Mouse (Mus musculus): ENCODE results near the gene Gmfb.
"Not testable (repeated sequence)": the region's sequence is repeated elsewhere in the genome, so short reads cannot be mapped to it uniquely, and the experiment has no call there.

Gmfb gene

GRCm38 (mm10) chr14:46821873-46822716 is at the start of gene Gmfb:
TSS of gene Gmfb (minus strand) at chr14:46822242.
- DNase-seq (ENCODE audit: low read depth, low spot score): peak; percentile 89

DNA sequence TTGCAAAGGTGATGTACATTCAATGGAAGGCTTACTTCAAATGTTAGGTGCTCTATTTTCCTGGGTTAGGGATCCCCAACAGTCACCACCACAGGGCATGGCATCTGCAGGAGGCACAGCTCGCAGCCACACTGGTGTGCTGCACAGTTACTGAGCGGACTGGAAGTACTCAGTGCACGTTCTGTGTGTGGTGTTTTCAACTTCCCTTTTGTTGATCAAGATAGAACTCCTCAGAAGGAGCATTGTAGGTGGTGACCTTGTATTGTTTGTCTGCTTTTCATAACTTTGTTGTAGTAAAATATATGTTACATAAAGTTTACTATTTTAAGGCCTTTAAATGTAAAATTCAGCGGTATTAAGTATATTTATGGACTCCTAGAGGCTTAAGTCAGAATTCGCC is 40.9 kb upstream of the Gmfb start:
- DNase-seq (ENCODE audit: low read depth, low spot score): no peak

- DNase-seq (ENCODE audit: low read depth, low spot score): no peak
Measured at GRCm38 (mm10) chr14:46853677-46854076, 31.6 kb upstream of the Gmfb start.

DNA sequence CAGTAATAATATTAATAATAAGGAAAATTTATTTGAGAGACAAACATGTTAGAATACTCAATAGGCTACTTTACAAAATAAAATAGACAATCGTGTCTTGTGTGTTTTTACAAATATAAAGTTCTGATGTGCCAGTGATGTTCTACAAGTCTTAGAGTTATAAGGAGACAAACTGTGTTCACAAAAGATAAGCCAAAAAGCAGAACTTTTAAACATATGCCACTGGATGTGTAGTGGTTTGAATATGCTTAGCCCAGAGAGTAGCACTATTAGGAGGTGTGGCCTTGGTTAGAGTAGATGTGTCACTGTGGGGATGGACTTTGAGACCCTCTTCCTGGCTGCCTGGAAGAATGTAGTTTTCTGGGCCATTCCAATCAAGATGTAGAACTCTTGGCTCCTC is 27.7 kb upstream of the Gmfb start:
- DNase-seq (ENCODE audit: low read depth, low spot score): no peak

- DNase-seq (ENCODE audit: low read depth, low spot score): no peak
Measured at GRCm38 (mm10) chr14:46848736-46849135, 26.7 kb upstream of the Gmfb start.

DNA sequence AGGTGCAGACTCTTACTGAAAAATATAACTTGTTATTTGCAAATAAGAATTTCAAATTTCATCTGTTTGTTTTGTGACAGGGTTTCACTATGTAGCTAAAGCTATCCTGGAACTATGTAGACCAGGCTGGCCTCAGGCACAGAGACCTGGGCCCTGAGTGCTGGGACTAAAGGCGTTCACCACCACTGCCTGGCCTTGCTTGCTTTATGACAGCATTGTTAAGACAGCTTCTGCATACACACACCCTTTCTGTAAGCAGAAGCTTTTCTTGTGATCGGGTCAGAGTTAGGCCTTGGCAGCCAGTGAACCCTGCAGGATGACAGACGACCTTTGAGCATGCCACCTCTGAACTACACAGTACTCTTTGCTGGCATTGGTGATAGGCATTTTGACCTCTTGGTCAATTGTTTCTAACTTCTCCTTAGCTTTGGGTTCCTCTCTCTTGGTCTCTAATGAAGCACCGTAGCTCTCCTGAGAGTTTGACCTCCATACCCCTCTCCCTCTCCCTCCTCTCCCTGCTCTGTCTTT is 26.1 kb upstream of the Gmfb start:
- DNase-seq (ENCODE audit: low read depth, low spot score): no peak

- no peak for DNase-seq (ENCODE audit: low read depth, low spot score)
Measured at GRCm38 (mm10) chr14:46845706-46846105, 23.7 kb upstream of the Gmfb start.

GRCm38 (mm10) chr14:46839326-46839725 is 17.3 kb upstream of the Gmfb start:
- DNase-seq (ENCODE audit: low read depth, low spot score): no peak

DNA sequence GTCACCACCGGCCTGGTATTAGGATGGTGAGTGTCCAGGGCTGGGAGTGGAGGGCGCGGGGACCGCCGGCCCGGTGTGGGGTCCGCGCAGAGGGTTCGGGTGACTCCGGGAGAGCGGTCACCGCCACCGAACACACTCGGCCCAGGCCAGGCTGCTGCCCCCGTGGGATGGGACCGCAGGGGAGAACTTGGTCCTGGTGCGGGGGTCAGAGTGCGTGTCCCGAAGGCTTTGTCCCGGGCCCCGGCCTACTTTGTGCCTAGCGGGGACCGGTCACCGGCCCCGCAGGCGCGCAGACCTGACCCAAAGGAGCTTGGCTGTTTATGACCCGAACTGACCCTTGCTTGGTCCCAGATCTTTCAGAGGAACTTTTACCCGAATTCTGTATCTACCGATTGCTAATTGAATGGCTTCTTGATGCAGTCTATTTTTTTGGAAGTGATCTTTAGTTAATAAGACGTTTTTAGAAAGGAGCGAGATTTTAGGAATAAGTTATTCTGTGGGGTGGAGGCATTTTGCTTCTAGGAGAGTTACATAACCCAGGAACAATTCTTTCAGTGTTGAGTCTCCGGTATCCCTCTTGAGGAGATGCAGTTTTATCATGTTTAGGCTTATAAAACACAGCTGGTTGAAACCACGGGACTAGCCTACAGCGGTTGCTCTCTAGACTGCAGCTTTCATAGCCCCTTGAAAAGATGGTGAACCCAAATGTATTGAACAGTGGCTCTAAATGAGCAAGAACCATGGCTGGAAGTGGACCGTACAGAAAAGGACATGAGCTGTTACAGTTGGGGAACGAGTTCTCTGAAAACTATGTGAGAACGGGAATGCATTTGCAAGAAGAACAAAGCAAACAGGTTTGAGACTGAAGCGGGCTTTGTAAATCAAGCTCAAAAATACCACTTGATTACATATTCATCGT is 10.6 kb upstream of the Gmfb start:
- no peak for DNase-seq (ENCODE audit: low read depth, low spot score)

GRCm38 (mm10) chr14:46831837-46832333 is 9.8 kb upstream of the Gmfb start, which contains the start of gene Cgrrf1:
TSS of gene Cgrrf1 (plus strand) at chr14:46832125.
- peak; percentile 85 for DNase-seq (ENCODE audit: low read depth, low spot score)

GRCm38 (mm10) chr14:46831295-46831694 is 9.3 kb upstream of the Gmfb start:
- no peak for DNase-seq (ENCODE audit: low read depth, low spot score)

- no peak for DNase-seq (ENCODE audit: low read depth, low spot score)
Measured at GRCm38 (mm10) chr14:46827430-46827829, 5.4 kb upstream of the Gmfb start.

DNA sequence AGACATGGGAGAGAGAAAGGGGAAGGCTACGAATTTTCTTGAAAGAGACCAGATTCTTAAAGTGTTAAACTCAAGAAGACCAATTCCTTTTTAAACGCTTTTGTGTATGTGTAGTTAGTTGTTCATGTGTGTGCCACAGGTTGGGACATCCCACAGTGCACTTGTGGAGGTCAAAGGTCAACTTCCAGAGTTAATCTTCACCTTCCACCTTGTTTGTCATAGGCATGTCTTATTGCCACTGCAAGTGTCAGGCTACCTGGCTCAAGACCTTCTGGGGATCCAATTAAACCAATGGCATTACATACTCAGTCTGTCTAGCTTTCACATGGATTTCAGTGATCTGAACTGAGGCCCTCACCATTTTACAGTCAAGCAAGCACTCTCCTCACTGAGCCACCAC is 2.0 kb upstream of the Gmfb start:
- DNase-seq (ENCODE audit: low read depth, low spot score): no peak

GRCm38 (mm10) chr14:46821271-46821872 is 670 bp downstream of the Gmfb start:
- peak; percentile 19 for DNase-seq (ENCODE audit: low read depth, low spot score)

- DNase-seq (ENCODE audit: low read depth, low spot score): not testable (repeated sequence)
Measured at GRCm38 (mm10) chr14:46819961-46820360, 2.1 kb downstream of the Gmfb start.

DNA sequence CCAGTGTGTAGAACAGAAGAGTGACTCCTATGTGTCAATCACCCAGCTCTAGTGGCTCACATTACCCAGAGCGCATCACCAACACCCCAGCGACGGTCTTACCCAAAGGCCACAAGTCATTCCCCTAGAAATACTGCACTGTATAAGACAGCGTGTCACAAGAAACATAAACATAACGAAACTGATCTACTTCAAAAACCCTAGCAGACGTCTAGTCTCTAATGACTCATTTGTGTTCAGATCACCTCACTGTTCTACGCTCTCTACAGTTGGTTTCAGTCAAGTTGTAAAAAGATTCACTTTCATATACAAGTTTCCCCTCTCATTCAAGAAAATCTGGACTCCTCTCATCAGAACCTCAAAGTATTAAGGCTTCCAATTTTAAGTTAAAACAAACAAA is 3.3 kb downstream of the Gmfb start:
- DNase-seq (ENCODE audit: low read depth, low spot score): no peak

DNA sequence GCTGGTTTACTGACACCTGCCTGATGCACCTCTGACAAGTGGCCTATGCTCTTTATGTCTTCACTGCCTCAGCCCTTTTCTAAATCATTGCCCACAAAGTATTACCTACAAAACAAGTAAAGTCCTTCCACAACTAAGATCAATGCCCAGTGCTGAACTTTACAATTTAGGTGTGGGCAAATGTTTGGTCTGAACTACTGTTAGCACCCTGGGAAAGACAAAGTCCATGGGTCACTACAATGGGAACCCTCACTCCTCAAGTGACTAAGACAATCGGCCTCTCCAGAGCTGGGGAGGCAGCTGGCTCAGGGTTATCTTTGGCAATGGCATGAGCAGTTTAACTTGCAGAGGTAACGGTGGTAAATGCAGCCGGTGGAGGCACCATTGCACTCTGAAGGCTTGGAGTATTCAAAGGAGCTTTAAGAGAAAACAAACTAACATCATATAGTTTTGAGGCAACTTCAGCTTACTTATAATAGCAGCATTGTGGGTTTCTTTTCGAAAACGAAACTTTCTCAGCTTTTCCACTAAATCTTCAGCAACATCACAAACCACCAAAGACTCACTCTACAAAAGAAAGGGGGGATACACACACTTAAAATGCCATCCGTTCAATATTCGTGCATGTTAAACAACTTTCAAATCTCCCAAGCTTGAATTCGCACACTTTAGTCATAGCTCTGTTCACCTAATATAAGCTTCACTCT is 5.0 kb downstream of the Gmfb start:
- DNase-seq (ENCODE audit: low read depth, low spot score): no peak

DNA sequence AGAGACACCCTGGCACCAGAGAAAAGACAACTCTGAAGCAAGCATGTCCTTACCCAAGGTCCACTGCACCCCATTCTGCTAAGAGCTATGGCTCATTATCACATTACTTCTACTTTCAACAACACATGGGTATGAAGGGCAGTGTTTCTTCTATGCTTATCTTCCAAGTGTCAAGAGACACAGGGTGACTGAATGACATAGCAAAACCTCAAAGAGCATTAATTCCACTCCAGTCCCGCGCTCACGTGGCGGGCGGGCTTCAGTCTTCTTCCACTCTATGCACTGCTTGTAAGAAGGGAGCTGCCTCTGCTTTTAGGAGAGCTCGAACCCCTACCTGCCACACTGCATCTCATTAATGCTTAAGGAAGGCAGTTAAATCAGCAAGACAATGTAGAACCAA is 6.4 kb downstream of the Gmfb start:
- no peak for DNase-seq (ENCODE audit: low read depth, low spot score)

DNA sequence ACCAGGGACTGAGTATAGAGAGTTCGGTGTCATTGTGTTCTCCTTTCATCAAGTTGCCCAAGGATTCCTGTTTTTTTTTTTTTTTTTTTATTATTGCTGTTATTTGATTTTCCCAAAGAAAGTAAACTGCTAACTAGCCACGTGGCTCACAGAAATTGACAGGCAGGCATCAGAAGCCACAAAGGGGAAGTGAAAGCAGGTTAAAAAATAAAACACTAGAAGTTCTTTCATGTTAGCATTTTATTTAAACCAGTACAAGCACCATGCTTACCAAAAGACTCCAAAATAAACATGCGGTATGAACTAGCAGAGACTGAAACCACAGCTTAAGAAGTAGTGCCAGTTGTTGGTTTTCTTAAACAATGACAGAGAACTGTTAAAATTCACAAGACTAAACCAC is 14.1 kb downstream of the Gmfb start:
- no peak for DNase-seq (ENCODE audit: low read depth, low spot score)

DNA sequence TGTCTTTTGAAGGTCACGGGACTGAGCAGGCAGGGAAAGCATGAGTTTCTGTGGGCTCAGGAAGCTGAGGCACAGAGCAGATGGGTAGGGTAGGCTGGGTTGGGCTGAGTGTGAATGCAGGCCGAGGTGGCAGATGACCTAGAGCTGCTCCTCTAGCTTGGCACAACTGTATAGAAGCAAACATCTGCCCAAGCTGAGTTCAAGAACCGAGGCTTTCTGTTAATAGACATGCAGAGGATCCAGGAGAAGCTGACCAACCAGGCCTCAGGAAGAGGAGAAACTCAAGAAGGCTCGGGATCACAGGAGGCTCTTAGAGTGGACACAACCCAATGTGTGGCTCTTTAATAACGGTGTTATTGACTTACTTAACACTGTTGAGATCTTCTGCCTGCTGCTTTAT is 15.9 kb downstream of the Gmfb start:
- DNase-seq (ENCODE audit: low read depth, low spot score): no peak

DNA sequence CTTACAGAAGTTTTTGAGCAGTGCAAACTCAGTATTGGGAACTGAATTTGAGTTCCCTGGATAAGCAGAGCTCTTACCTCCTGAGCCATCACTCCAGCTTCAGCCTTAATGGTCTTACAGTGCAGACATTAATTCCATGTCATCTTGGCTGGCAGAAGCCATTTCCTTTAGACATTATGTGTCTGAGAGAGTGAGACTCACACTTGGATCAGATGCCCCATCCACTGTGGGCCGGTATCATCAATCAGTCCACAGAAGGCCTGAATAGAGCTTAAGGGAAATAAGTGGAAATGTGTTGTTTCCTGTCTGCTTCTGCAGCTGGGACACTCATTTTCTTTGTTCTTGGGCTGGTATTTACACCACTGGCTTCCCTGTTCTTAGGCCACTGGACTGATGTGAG is 18.3 kb downstream of the Gmfb start:
- no peak for DNase-seq (ENCODE audit: low read depth, low spot score)

Data from ES-CJ7 (cell line).